Mouse (Mus musculus): ENCODE data around the gene Khdc1c. TPM values are rescaled to one million over a fixed set of nuclear protein-coding genes. Genes with fewer than 3 reads are reported as not detected.
A peak's percentile ranks its signal among the peaks of the same experiment; 100 is the strongest.

Khdc1c gene
- polyA plus RNA-seq, 1 experiment from 2014 or later: not detected

DNA sequence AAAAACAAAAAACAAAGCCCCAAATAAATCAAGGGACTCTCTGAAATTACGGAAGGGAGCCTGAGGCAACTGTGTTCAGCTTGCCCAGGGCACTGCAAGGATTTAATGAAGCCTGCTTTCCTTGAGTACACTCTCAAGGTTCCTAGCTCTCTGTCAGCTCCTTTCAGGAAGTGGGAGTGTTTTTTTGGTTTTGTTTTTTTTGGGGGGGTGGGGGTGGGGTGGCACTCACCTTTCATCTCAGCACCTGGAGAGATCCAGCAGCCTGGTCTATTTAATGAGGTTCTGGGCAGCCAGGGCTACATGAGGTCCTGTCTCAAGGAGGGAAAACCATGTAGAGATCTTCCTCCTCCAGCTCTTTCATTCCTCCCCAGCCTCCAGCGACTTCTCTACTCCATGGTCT lies 18.8 kb upstream of the Khdc1c start, which contains the start of gene Khdc1a:
TSS of gene Khdc1a (plus strand) at position 301 of the 400 bp plus-strand sequence.
- WGBS: 70% methylated on average over 2 of the region's 2 CpGs

DNA sequence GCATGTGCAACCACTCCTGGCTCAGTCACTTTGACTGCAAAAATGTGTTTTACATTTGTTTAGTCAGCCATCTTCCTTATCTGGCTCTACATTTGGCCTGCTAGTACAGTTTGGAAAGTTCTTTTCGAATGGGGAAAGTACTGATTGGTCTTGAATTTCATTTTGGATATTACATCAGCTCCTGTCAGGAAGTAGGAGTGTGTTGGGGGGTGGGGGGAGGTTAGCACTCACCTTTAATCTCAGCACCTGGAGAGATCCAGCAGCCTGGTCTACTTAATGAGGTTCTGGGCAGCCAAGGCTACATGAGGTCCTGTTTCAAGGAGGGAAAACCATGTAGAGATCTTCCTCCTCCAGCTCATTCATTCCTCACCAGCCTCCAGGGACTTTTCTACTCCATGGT lies 15.1 kb downstream of the Khdc1c start, which contains the start of gene Khdc1b:
TSS of gene Khdc1b (plus strand) at position 301 of the 400 bp plus-strand sequence.
- no peak within 1 kb of the TSS for H3K9ac ChIP-seq

More for the DNA sequence above, 18.8 kb upstream of the Khdc1c start, which contains the start of gene Khdc1a:
- Histone ChIP-seq H3K4me3 (no peak within 1 kb of the TSS), H3K36me3 (no peaks in the 10 kb centered on the region), H3K9ac (no peak within 1 kb of the TSS), H3K27me3 (no peaks in the 10 kb centered on the region), H3K9me3 (no peaks in the 10 kb centered on the region), H3K27ac (no peak within 1 kb of the TSS), H3K4me1 (no peaks in the 10 kb centered on the region), H3K4me2 (no peak within 1 kb of the TSS)
- no peak for ATAC-seq (ENCODE audit: insufficient number of reproducible peaks, insufficient read depth, low FRiP score, low TSS enrichment, low read depth)

DNA sequence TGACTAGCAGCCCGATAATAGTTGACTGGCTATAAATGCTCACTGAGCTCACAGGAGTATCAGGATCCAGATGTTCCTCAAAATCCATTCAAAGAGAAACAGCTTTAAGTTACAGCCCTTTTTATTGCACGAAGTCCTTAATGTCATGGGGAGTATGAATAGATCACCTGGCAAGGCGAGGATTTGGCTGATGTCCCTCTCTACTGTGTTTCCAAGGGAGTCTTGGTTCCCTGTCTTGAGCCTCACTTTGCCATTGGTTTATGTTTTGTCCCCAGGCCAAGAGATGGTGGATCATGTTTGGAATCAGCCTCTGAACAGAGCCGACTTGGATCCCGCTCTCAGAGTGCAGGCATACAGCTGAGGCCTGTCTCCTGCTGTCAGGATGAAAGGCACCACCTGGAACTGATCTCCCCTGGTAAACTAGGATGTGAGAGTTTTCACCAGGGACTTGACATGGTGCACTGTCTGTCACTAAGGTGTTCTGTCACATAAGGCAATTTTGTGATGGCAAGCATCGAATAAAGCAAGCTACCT lies 23.1 kb downstream of the Khdc1c start:
- Histone ChIP-seq H3K27ac (no peak overlapping the region), H3K36me3 (no peaks in the 10 kb centered on the region), H3K9ac (no peak overlapping the region), H3K4me2 (no peak overlapping the region), H3K4me1 (no peaks in the 10 kb centered on the region), H3K27me3 (no peaks in the 10 kb centered on the region), H3K4me3 (no peak overlapping the region), H3K9me3 (no peaks in the 10 kb centered on the region)
- WGBS: 73% methylated on average over 6 of the region's 6 CpGs
- ATAC-seq (ENCODE audit: insufficient number of reproducible peaks, insufficient read depth, low FRiP score, low TSS enrichment, low read depth): no peak

More for the DNA sequence above, 15.1 kb downstream of the Khdc1c start, which contains the start of gene Khdc1b:
- Histone ChIP-seq H3K27me3 (no peaks in the 10 kb centered on the region), H3K4me1 (no peaks in the 10 kb centered on the region), H3K4me3 (no peak within 1 kb of the TSS), H3K36me3 (no peaks in the 10 kb centered on the region), H3K4me2 (no peak within 1 kb of the TSS), H3K9me3 (no peaks in the 10 kb centered on the region), H3K27ac (no peak within 1 kb of the TSS)
- ATAC-seq (ENCODE audit: insufficient number of reproducible peaks, insufficient read depth, low FRiP score, low TSS enrichment, low read depth): no peak
- WGBS: 74% methylated on average over 1 of the region's 1 CpGs

- Histone ChIP-seq H3K4me1 (no peaks in the 10 kb centered on the region), H3K27ac (no peak overlapping the region), H3K4me3 (no peak overlapping the region), H3K27me3 (no peaks in the 10 kb centered on the region), H3K4me2 (no peak overlapping the region), H3K9ac (no peak overlapping the region), H3K36me3 (no peaks in the 10 kb centered on the region), H3K9me3 (no peaks in the 10 kb centered on the region)
- WGBS: 89% methylated on average over 8 of the region's 8 CpGs
- no peak for ATAC-seq (ENCODE audit: insufficient number of reproducible peaks, insufficient read depth, low FRiP score, low TSS enrichment, low read depth)
Measured at GRCm38 (mm10) chr1:21402804-21403203, 34.7 kb downstream of the Khdc1c start.

GRCm38 (mm10) chr1:21407266-21407665 lies 39.1 kb downstream of the Khdc1c start:
- H3K4me2 ChIP-seq: no peak overlapping the region
- WGBS: 86% methylated on average over 2 of the region's 2 CpGs
- no peak overlapping the region for H3K9ac ChIP-seq
- H3K4me3 ChIP-seq: no peak overlapping the region
- H3K36me3 ChIP-seq: no peaks in the 10 kb centered on the region
- H3K27ac ChIP-seq: no peak overlapping the region
- no peaks in the 10 kb centered on the region for H3K4me1 ChIP-seq
- H3K9me3 ChIP-seq: no peaks in the 10 kb centered on the region
- H3K27me3 ChIP-seq: no peaks in the 10 kb centered on the region
- no peak for ATAC-seq (ENCODE audit: insufficient number of reproducible peaks, insufficient read depth, low FRiP score, low TSS enrichment, low read depth)

GRCm38 (mm10) chr1:21411331-21412196 lies 43.4 kb downstream of the Khdc1c start:
- no peak for ATAC-seq (ENCODE audit: insufficient number of reproducible peaks, insufficient read depth, low FRiP score, low TSS enrichment, low read depth)
- no peaks in the 10 kb centered on the region for H3K9me3 ChIP-seq
- no peak overlapping the region for H3K9ac ChIP-seq
- no peaks in the 10 kb centered on the region for H3K4me1 ChIP-seq
- no peak overlapping the region for H3K4me3 ChIP-seq
- H3K27ac ChIP-seq: no peak overlapping the region; the same call in 1 of the 2 replicates
- H3K36me3 ChIP-seq: no peaks in the 10 kb centered on the region
- no peaks in the 10 kb centered on the region for H3K27me3 ChIP-seq
- 58% methylated on average over 18 of the region's 18 CpGs for WGBS
- H3K4me2 ChIP-seq: peak overlapping the region; percentile 14; the same call in 1 of the 2 replicates

- H3K36me3 ChIP-seq: no peaks in the 10 kb centered on the region
- no peaks in the 10 kb centered on the region for H3K9me3 ChIP-seq
- 80% methylated on average over 2 of the region's 2 CpGs for WGBS
- H3K27me3 ChIP-seq: no peaks in the 10 kb centered on the region
- H3K27ac ChIP-seq: no peak overlapping the region
- ATAC-seq (ENCODE audit: insufficient number of reproducible peaks, insufficient read depth, low FRiP score, low TSS enrichment, low read depth): no peak
- no peak overlapping the region for H3K9ac ChIP-seq
- H3K4me2 ChIP-seq: no peak overlapping the region
- H3K4me1 ChIP-seq: no peaks in the 10 kb centered on the region
- no peak overlapping the region for H3K4me3 ChIP-seq
Measured at GRCm38 (mm10) chr1:21412197-21412555, 44.0 kb downstream of the Khdc1c start.

GRCm38 (mm10) chr1:21419370-21419769 lies 51.2 kb downstream of the Khdc1c start:
- H3K4me3 ChIP-seq: no peak overlapping the region

More at GRCm38 (mm10) chr1:21419370-21419769, 51.2 kb downstream of the Khdc1c start:
- Histone ChIP-seq H3K4me1 (no peaks in the 10 kb centered on the region), H3K36me3 (no peaks in the 10 kb centered on the region), H3K9ac (no peak overlapping the region), H3K9me3 (no peaks in the 10 kb centered on the region), H3K27ac (no peak overlapping the region), H3K4me2 (no peak overlapping the region), H3K27me3 (no peaks in the 10 kb centered on the region)
- ATAC-seq (ENCODE audit: insufficient number of reproducible peaks, insufficient read depth, low FRiP score, low TSS enrichment, low read depth): no peak

Other genes starting within 250 kb of the Khdc1c start
- gene Tmem14a, start 149.8 kb upstream of the Khdc1c start, polyA plus RNA-seq (2015; fragmentation: Nextera tagmentation; extraction: Ambion mirVana): 11.1 and 11.7 TPM in 2 replicates
- gene Gsta3, start 127.7 kb upstream of the Khdc1c start, polyA plus RNA-seq (2015; fragmentation: Nextera tagmentation; extraction: Ambion mirVana): 3.0 and 3.5 TPM in 2 replicates
- not detected in 2 replicates for gene Khdc1a, start 18.7 kb upstream of the Khdc1c start, polyA plus RNA-seq (2015; fragmentation: Nextera tagmentation; extraction: Ambion mirVana)
- 0.19 TPM in 1 of 2 replicates, not detected in the other for gene Khdc1b, start 15.2 kb downstream of the Khdc1c start, polyA plus RNA-seq (2015; fragmentation: Nextera tagmentation; extraction: Ambion mirVana)

Data from embryonic facial prominence, embryonic 13.5 days (tissue).